In genomic region chr11:76120407-76120901, GRCm38 (mm10) we compare ENCODE assay signal across 9 mouse cellular contexts. TPM values are rescaled to one million over a fixed set of nuclear protein-coding genes. Genes with fewer than 3 reads are reported as not detected.
A peak's percentile ranks its signal among the peaks of the same experiment; 100 is the strongest.
DNase-seq lines count a peak whose midpoint lies in the region; ATAC-seq and TF ChIP-seq lines count a peak whose summit lies in the region.
"Had no signal": no experiment of that assay in that cellular context is flagged by ENCODE, and none has a peak within 500 bp of the region (broad histone marks: within the 10 kb centered on the region; RNA-seq: fewer than 3 reads in every experiment).

No protein-coding gene starts in this region.

- H3K27ac ChIP-seq in hindbrain, embryonic 10.5 days: no peak overlapping the region
- H3K27ac ChIP-seq in hindbrain, embryonic 13.5 days: no peak overlapping the region
- H3K27ac ChIP-seq in heart, embryonic 13.5 days (replicated peaks): peak overlapping the region; percentile 30
- peak overlapping the region; percentile 87 for H3K27ac ChIP-seq in layer of hippocampus, adult 2 months
- peak overlapping the region; percentile 55 for H3K27ac ChIP-seq in small intestine, adult 2 months (ENCODE audit: insufficient read depth, low read depth, low read length)

- WGBS in hindbrain, embryonic 10.5 days: 66% methylated on average over 10 of the region's 10 CpGs
- WGBS in hindbrain, embryonic 13.5 days: 71% methylated on average over 10 of the region's 10 CpGs
- WGBS in heart, embryonic 13.5 days: 40% methylated on average over 10 of the region's 10 CpGs
- 69% methylated on average over 10 of the region's 10 CpGs for WGBS in small intestine, adult 2 months

- no peak overlapping the region for H3K4me2 ChIP-seq in hindbrain, embryonic 13.5 days
- H3K4me2 ChIP-seq in heart, embryonic 13.5 days: no peak overlapping the region

- H3K4me3 ChIP-seq in hindbrain, embryonic 10.5 days: no peak overlapping the region
- no peak overlapping the region for H3K4me3 ChIP-seq in hindbrain, embryonic 13.5 days
- H3K4me3 ChIP-seq in heart, embryonic 13.5 days: no peak overlapping the region
- H3K4me3 ChIP-seq in layer of hippocampus, adult 2 months: no peak overlapping the region
- no peak overlapping the region for H3K4me3 ChIP-seq in small intestine, adult 2 months (ENCODE audit: low read depth, low read length)

- TF ChIP-seq POLR2A in small intestine, adult 2 months (IDR thresholded peaks at IDR 0.05; ENCODE audit: low read depth, low read length): no peak

- H3K9ac ChIP-seq in hindbrain, embryonic 13.5 days: no peak overlapping the region
- no peak overlapping the region for H3K9ac ChIP-seq in heart, embryonic 13.5 days
- H3K9ac ChIP-seq: liver, postnatal 0 days had no signal

- no peak for ATAC-seq in hindbrain, embryonic 13.5 days (ENCODE audit: low FRiP score)
- no peak for ATAC-seq in heart, embryonic 13.5 days (ENCODE audit: extremely low read depth, insufficient number of reproducible peaks, low FRiP score, low TSS enrichment)
- no peak for ATAC-seq in inflammation-experienced regulatory T-cells, adult 6 months
- ATAC-seq: liver, postnatal 0 days had no signal

- H3K4me1 ChIP-seq in hindbrain, embryonic 10.5 days (replicated peaks): peaks cover 6% of the 10 kb centered on the region; the same call in 1 of the 2 replicates
- no peaks in the 10 kb centered on the region for H3K4me1 ChIP-seq in hindbrain, embryonic 13.5 days (replicated peaks)
- H3K4me1 ChIP-seq in heart, embryonic 13.5 days: peaks cover 43% of the 10 kb centered on the region
- no peaks in the 10 kb centered on the region; the same call in 1 of the 2 replicates for H3K4me1 ChIP-seq in small intestine, adult 2 months (ENCODE audit: control insufficient read depth, insufficient read depth, insufficient read length, low read length)

- H3K36me3 ChIP-seq in hindbrain, embryonic 10.5 days: peaks cover 50% of the 10 kb centered on the region
- peaks cover 76% of the 10 kb centered on the region for H3K36me3 ChIP-seq in hindbrain, embryonic 13.5 days
- peaks cover 48% of the 10 kb centered on the region for H3K36me3 ChIP-seq in heart, embryonic 13.5 days
- peaks cover 50% of the 10 kb centered on the region for H3K36me3 ChIP-seq in small intestine, adult 2 months (ENCODE audit: control insufficient read depth, insufficient read depth, low read length)

- no peaks in the 10 kb centered on the region for H3K9me3 ChIP-seq in hindbrain, embryonic 10.5 days
- no peaks in the 10 kb centered on the region for H3K9me3 ChIP-seq in hindbrain, embryonic 13.5 days
- no peaks in the 10 kb centered on the region for H3K9me3 ChIP-seq in heart, embryonic 13.5 days

- peak; percentile 9 for DNase-seq in hindbrain, embryonic 10.5 days (ENCODE audit: low spot score)
- DNase-seq in layer of hippocampus, adult 2 months (ENCODE audit: low spot score in 2 of 2): peak; percentile 13 to 58
- DNase-seq in testis, postnatal 10 days (ENCODE audit: low spot score): no peak
- no peak for DNase-seq in spleen, postnatal 14 days (ENCODE audit: low spot score in 2 of 2)
- DNase-seq: liver, postnatal 0 days had no signal

- no peaks in the 10 kb centered on the region for H3K27me3 ChIP-seq in hindbrain, embryonic 10.5 days (ENCODE audit: insufficient read depth, poor library complexity, severe bottlenecking)
- H3K27me3 ChIP-seq in hindbrain, embryonic 13.5 days: no peaks in the 10 kb centered on the region
- H3K27me3 ChIP-seq in heart, embryonic 13.5 days (replicated peaks): no peaks in the 10 kb centered on the region
- H3K27me3 ChIP-seq in small intestine, adult 2 months (ENCODE audit: control insufficient read depth, insufficient read depth, low read length): no peaks in the 10 kb centered on the region

- TF ChIP-seq CTCF in layer of hippocampus, adult 2 months (conservative IDR thresholded peaks at IDR 0.05): no peak
- TF ChIP-seq CTCF in small intestine, adult 2 months (IDR thresholded peaks at IDR 0.05; ENCODE audit: extremely low read depth, insufficient read length, insufficient replicate concordance, low read depth, low read length): no peak

RNA-seq across cellular contexts. Expression of gene Vps53, which starts 59.0 kb away (rescaled TPM):
- polyA plus RNA-seq in hindbrain, embryonic 10.5 days (2016; fragmentation: Nextera tagmentation; extraction: Ambion mirVana): 37.9 and 48.3 TPM in 2 replicates
- polyA plus RNA-seq in hindbrain, embryonic 13.5 days (2015; fragmentation: Nextera tagmentation; extraction: Ambion mirVana): 65.9 and 67.2 TPM in 2 replicates
- polyA plus RNA-seq in heart, embryonic 13.5 days (2015; fragmentation: Nextera tagmentation; extraction: Ambion mirVana): 28.4 and 31.8 TPM in 2 replicates
- total RNA-seq in layer of hippocampus, adult 2 months (2021): 100 to 1,000 TPM in 1 of 2 experiments, 10 to 100 TPM in 1; 97.1 to 103 TPM
- 9.3 and 23.1 TPM in 2 replicates for polyA plus RNA-seq in small intestine, adult 2 months (2012; rRNA removed)
- polyA plus RNA-seq in inflammation-experienced regulatory T-cells, adult 6 months (2017; shearing (Covaris generic)): 10 to 100 TPM; 41.0 to 62.8 (median 49.8) TPM

RNA-seq across cellular contexts. Expression of gene Fam57a, which starts 59.0 kb away (rescaled TPM):
- 32.6 and 33.6 TPM in 2 replicates for polyA plus RNA-seq in hindbrain, embryonic 10.5 days (2016; fragmentation: Nextera tagmentation; extraction: Ambion mirVana)
- polyA plus RNA-seq in hindbrain, embryonic 13.5 days (2015; fragmentation: Nextera tagmentation; extraction: Ambion mirVana): 26.0 and 26.2 TPM in 2 replicates
- polyA plus RNA-seq in heart, embryonic 13.5 days (2015; fragmentation: Nextera tagmentation; extraction: Ambion mirVana): 22.8 and 26.9 TPM in 2 replicates
- total RNA-seq in layer of hippocampus, adult 2 months (2021): 10 to 100 TPM; 17.7 to 20.9 TPM
- polyA plus RNA-seq in small intestine, adult 2 months (2012; rRNA removed): 8.9 and 13.6 TPM in 2 replicates
- 1 to 10 TPM; 2.5 to 4.5 (median 3.6) TPM for polyA plus RNA-seq in inflammation-experienced regulatory T-cells, adult 6 months (2017; shearing (Covaris generic))

Comparison
In these comparisons a context has a peak if more than half of its experiments do, and no peak if none do; other contexts are left out.
1. DNase-seq: peak in hindbrain, embryonic 10.5 days (single experiment) and layer of hippocampus, adult 2 months (2 of 2); none in testis, postnatal 10 days (single experiment) and spleen, postnatal 14 days (0 of 2).
2. H3K27ac ChIP-seq: peak in heart, embryonic 13.5 days (single experiment), layer of hippocampus, adult 2 months (single experiment) and small intestine, adult 2 months (single experiment); none in hindbrain, embryonic 10.5 days (single experiment) and hindbrain, embryonic 13.5 days (single experiment).